19 mouse cellular contexts compared by ENCODE assay signal in the genomic region with DNA sequence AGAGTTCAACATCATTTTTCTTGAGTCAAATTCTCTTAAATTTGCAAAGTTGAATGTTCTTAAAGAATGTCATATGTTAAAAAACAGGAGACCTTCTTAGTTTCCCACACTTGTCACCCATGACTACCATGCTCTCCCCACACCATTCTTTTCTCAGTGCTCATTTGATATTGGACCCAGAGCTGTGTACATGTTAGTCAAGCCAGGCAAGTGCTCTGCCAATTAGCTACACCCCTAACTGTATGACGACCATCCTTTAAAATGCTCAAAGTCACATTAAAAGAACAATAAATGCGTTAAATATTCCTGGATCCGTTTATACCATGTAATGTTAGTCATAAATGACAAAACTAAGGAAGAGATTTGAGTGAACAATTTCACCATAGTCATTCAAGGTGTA.
DNase-seq lines count a peak whose midpoint lies in the region; ATAC-seq and TF ChIP-seq lines count a peak whose summit lies in the region.
"Had no signal": no experiment of that assay in that cellular context is flagged by ENCODE, and none has a peak within 500 bp of the region (broad histone marks: within the 10 kb centered on the region; RNA-seq: fewer than 3 reads in every experiment).

No protein-coding gene starts in this region.

- no peaks in the 10 kb centered on the region for H3K36me3 ChIP-seq in forebrain, embryonic 14.5 days (ENCODE audit: control insufficient read depth, insufficient read depth, low read length)
- no peaks in the 10 kb centered on the region for H3K36me3 ChIP-seq in forebrain, embryonic 10.5 days (replicated peaks)
- H3K36me3 ChIP-seq in hindbrain, embryonic 16.5 days (ENCODE audit: control insufficient read depth, insufficient read depth, low read length) = no peaks in the 10 kb centered on the region; the same call in 1 of the 2 replicates
- H3K36me3 ChIP-seq in midbrain, postnatal 0 days (ENCODE audit: insufficient read depth, low read length) = no peaks in the 10 kb centered on the region; the same call in 1 of the 2 replicates
- H3K36me3 ChIP-seq: embryonic facial prominence, embryonic 13.5 days; kidney, embryonic 15.5 days; liver, embryonic 15.5 days; lung, embryonic 15.5 days had no signal

- intact Hi-C loops in left cerebral cortex, adult 2 months (cut with DNase I) = no loop called here

- WGBS in forebrain, embryonic 14.5 days = 76% methylated on average over 3 of the region's 3 CpGs
- WGBS in forebrain, embryonic 10.5 days = 93% methylated on average over 3 of the region's 3 CpGs
- WGBS in hindbrain, embryonic 16.5 days = 71% methylated on average over 3 of the region's 3 CpGs
- WGBS in midbrain, postnatal 0 days = 79% methylated on average over 3 of the region's 3 CpGs

- no peak overlapping the region for H3K9ac ChIP-seq in forebrain, embryonic 14.5 days (ENCODE audit: low read length)
- H3K9ac ChIP-seq in hindbrain, embryonic 16.5 days (ENCODE audit: low read depth, low read length) = no peak overlapping the region
- H3K9ac ChIP-seq in midbrain, postnatal 0 days (replicated peaks; ENCODE audit: low read length, poor library complexity, severe bottlenecking) = no peak overlapping the region
- H3K9ac ChIP-seq: embryonic facial prominence, embryonic 13.5 days; kidney, embryonic 15.5 days; liver, embryonic 15.5 days; lung, embryonic 15.5 days had no signal

- no peaks in the 10 kb centered on the region; the same call in 1 of the 2 replicates for H3K4me1 ChIP-seq in forebrain, embryonic 14.5 days (ENCODE audit: control insufficient read depth, insufficient read depth, low read length)
- no peaks in the 10 kb centered on the region for H3K4me1 ChIP-seq in forebrain, embryonic 10.5 days
- H3K4me1 ChIP-seq in hindbrain, embryonic 16.5 days (ENCODE audit: control insufficient read depth, insufficient read depth, low read depth, low read length) = no peaks in the 10 kb centered on the region; the same call in none of the 2 replicates
- no peaks in the 10 kb centered on the region for H3K4me1 ChIP-seq in midbrain, postnatal 0 days (ENCODE audit: insufficient read depth, low read length)
- H3K4me1 ChIP-seq: embryonic facial prominence, embryonic 13.5 days; kidney, embryonic 15.5 days; limb, embryonic 10.5 days; liver, embryonic 15.5 days; lung, embryonic 15.5 days had no signal

- H3K27ac ChIP-seq in forebrain, embryonic 14.5 days (ENCODE audit: low read depth, low read length) = peak overlapping the region; percentile 49; the same call in 1 of the 2 replicates
- no peak overlapping the region for H3K27ac ChIP-seq in forebrain, embryonic 10.5 days
- no peak overlapping the region for H3K27ac ChIP-seq in left cerebral cortex, adult 2 months
- peak overlapping the region; percentile 37 for H3K27ac ChIP-seq in hindbrain, embryonic 16.5 days (ENCODE audit: low read depth, low read length)
- peak overlapping the region; percentile 8; the same call in 1 of the 2 replicates for H3K27ac ChIP-seq in midbrain, postnatal 0 days (ENCODE audit: low read depth, low read length)
- H3K27ac ChIP-seq: embryonic facial prominence, embryonic 13.5 days; kidney, embryonic 15.5 days; limb, embryonic 10.5 days; liver, embryonic 15.5 days; lung, embryonic 15.5 days; macrophage had no signal

- ATAC-seq in forebrain, embryonic 14.5 days = peak; percentile 55; the same call in 1 of the 2 replicates
- peak; percentile 62 for ATAC-seq in hindbrain, embryonic 16.5 days
- no peak for ATAC-seq in midbrain, postnatal 0 days (ENCODE audit: low FRiP score)
- ATAC-seq: intestine, postnatal 0 days had no signal

- H3K9me3 ChIP-seq in forebrain, embryonic 14.5 days (replicated peaks; ENCODE audit: control insufficient read depth, low read length) = no peaks in the 10 kb centered on the region
- no peaks in the 10 kb centered on the region for H3K9me3 ChIP-seq in forebrain, embryonic 10.5 days
- H3K9me3 ChIP-seq in hindbrain, embryonic 16.5 days (ENCODE audit: control insufficient read depth, low read length) = no peaks in the 10 kb centered on the region
- H3K9me3 ChIP-seq in midbrain, postnatal 0 days (ENCODE audit: low read length) = no peaks in the 10 kb centered on the region
- H3K9me3 ChIP-seq: embryonic facial prominence, embryonic 13.5 days; kidney, embryonic 15.5 days; limb, embryonic 10.5 days; liver, embryonic 15.5 days; lung, embryonic 15.5 days had no signal

- no peak overlapping the region; the same call in 1 of the 2 replicates for H3K4me2 ChIP-seq in forebrain, embryonic 14.5 days (ENCODE audit: low read length)
- peak overlapping the region; percentile 8 for H3K4me2 ChIP-seq in hindbrain, embryonic 16.5 days (ENCODE audit: low read length)
- no peak overlapping the region for H3K4me2 ChIP-seq in midbrain, postnatal 0 days (ENCODE audit: low read depth, low read length, poor library complexity, severe bottlenecking)
- H3K4me2 ChIP-seq: embryonic facial prominence, embryonic 13.5 days; heart, embryonic 11.5 days; kidney, embryonic 15.5 days; liver, embryonic 15.5 days; lung, embryonic 15.5 days had no signal

- TF ChIP-seq CTCF in left cerebral cortex, adult 2 months (IDR thresholded peaks at IDR 0.05) = no peak
- TF ChIP-seq CTCF in midbrain, postnatal 0 days (IDR thresholded peaks at IDR 0.05) = no peak

- no peaks in the 10 kb centered on the region for H3K27me3 ChIP-seq in forebrain, embryonic 14.5 days (replicated peaks; ENCODE audit: control insufficient read depth, insufficient read depth, low read length)
- no peaks in the 10 kb centered on the region for H3K27me3 ChIP-seq in forebrain, embryonic 10.5 days (ENCODE audit: poor library complexity, severe bottlenecking)
- H3K27me3 ChIP-seq in hindbrain, embryonic 16.5 days (replicated peaks; ENCODE audit: control insufficient read depth, insufficient read depth, low read length) = no peaks in the 10 kb centered on the region
- H3K27me3 ChIP-seq in midbrain, postnatal 0 days (ENCODE audit: insufficient read depth, low read length) = no peaks in the 10 kb centered on the region
- H3K27me3 ChIP-seq: embryonic facial prominence, embryonic 13.5 days; kidney, embryonic 15.5 days; liver, embryonic 15.5 days; lung, embryonic 15.5 days had no signal

- H3K4me3 ChIP-seq in forebrain, embryonic 14.5 days (ENCODE audit: low read depth, low read length) = no peak overlapping the region
- no peak overlapping the region for H3K4me3 ChIP-seq in forebrain, embryonic 10.5 days
- peak overlapping the region; percentile 37 for H3K4me3 ChIP-seq in left cerebral cortex, adult 2 months
- H3K4me3 ChIP-seq in hindbrain, embryonic 16.5 days (ENCODE audit: low read length) = no peak overlapping the region
- no peak overlapping the region for H3K4me3 ChIP-seq in midbrain, postnatal 0 days (ENCODE audit: low read depth, low read length)
- H3K4me3 ChIP-seq: embryonic facial prominence, embryonic 13.5 days; erythroblast, embryonic 14.5 days; kidney, embryonic 15.5 days; limb, embryonic 10.5 days; liver, embryonic 15.5 days; lung, embryonic 15.5 days had no signal

- no peak for DNase-seq in forebrain, embryonic 14.5 days (ENCODE audit: low spot score)
- no peak for DNase-seq in forebrain, embryonic 10.5 days (ENCODE audit: extremely low spot score, low spot score)
- no peak for DNase-seq in left cerebral cortex, adult 2 months (ENCODE audit: extremely low spot score in 1 of 2, low spot score in 2 of 2)
- no peak for DNase-seq in left cerebral cortex, adult 9 months (ENCODE audit: low spot score in 2 of 2)
- no peak for DNase-seq in midbrain, postnatal 0 days (ENCODE audit: low spot score)
- no peak for DNase-seq in kidney, adult 11 months
- DNase-seq in thymus, postnatal 10 days (ENCODE audit: low spot score in 2 of 2) = no peak
- DNase-seq: adrenal gland, postnatal 14 days; thymus, postnatal 4 days had no signal

Comparison
In these comparisons a context has a peak if more than half of its experiments do, and no peak if none do; other contexts are left out.
1. H3K27ac ChIP-seq: peak in forebrain, embryonic 14.5 days (single experiment), hindbrain, embryonic 16.5 days (single experiment) and midbrain, postnatal 0 days (single experiment); none in forebrain, embryonic 10.5 days (single experiment) and left cerebral cortex, adult 2 months (single experiment).